Mouse (Mus musculus): ENCODE results near the gene Suclg1. TPM values are rescaled to one million over a fixed set of nuclear protein-coding genes. Genes with fewer than 3 reads are reported as not detected.
A peak's percentile ranks its signal among the peaks of the same experiment; 100 is the strongest.

Gene Suclg1
- total and polyA plus RNA-seq, 2 experiments from 2014 or later: 41.9 to 125 TPM

GRCm38 (mm10) chr6:73280546-73281115 lies 32.4 kb downstream of the Suclg1 start:
- 85% methylated on average over 9 of the region's 9 CpGs for WGBS
- Histone ChIP-seq H3K4me1 (ENCODE audit: insufficient read depth) (no peaks in the 10 kb centered on the region), H3K4me3 (ENCODE audit: low read depth, low read length) (no peak overlapping the region), H3K9ac (no peak overlapping the region), H3K9me3 (ENCODE audit: low read length) (no peaks in the 10 kb centered on the region), H3K4me2 (ENCODE audit: low read depth) (no peak overlapping the region), H3K27me3 (ENCODE audit: insufficient read depth, low read length) (no peaks in the 10 kb centered on the region), H3K27ac (ENCODE audit: low read depth, low read length) (no peak overlapping the region), H3K36me3 (ENCODE audit: insufficient read depth) (peaks cover 19% of the 10 kb centered on the region)
- TF ChIP-seq CTCF (IDR thresholded peaks at IDR 0.05; ENCODE audit: low read depth): no peak
- ATAC-seq (no peak), DNase-seq (no peak)

DNA sequence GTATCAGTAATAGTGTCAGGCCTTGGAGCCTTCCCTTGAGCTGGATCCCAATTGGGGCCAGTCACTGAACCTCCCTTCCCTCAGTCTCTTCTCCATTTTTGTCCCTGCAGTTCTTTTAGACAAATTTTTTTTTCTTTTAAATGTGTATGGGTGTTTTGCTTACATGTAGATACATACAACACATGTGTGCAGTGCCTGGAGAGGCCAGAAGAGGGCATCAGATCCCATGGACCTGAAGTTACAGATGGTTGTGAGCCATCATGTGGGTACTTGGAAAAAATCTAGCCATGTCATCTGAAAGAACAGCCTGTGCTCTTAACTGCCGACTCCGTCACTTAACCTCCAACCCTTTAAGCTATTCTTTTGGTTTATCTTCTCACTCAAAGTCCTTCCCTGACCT lies 38.1 kb downstream of the Suclg1 start:
- no peak for ATAC-seq
- WGBS: 100% methylated on average over 2 of the region's 2 CpGs
- no peaks in the 10 kb centered on the region for H3K9me3 ChIP-seq (ENCODE audit: low read length)
- H3K27ac ChIP-seq (ENCODE audit: low read depth, low read length): no peak overlapping the region
- H3K36me3 ChIP-seq (ENCODE audit: insufficient read depth): no peaks in the 10 kb centered on the region
- TF ChIP-seq CTCF (IDR thresholded peaks at IDR 0.05; ENCODE audit: low read depth): peak; percentile 8; the same call in 1 of the 2 replicates
- H3K27me3 ChIP-seq (ENCODE audit: insufficient read depth, low read length): no peaks in the 10 kb centered on the region
- no peak overlapping the region for H3K9ac ChIP-seq
- H3K4me1 ChIP-seq (ENCODE audit: insufficient read depth): no peaks in the 10 kb centered on the region
- H3K4me2 ChIP-seq (ENCODE audit: low read depth): no peak overlapping the region
- H3K4me3 ChIP-seq (ENCODE audit: low read depth, low read length): no peak overlapping the region
- DNase-seq: no peak

DNA sequence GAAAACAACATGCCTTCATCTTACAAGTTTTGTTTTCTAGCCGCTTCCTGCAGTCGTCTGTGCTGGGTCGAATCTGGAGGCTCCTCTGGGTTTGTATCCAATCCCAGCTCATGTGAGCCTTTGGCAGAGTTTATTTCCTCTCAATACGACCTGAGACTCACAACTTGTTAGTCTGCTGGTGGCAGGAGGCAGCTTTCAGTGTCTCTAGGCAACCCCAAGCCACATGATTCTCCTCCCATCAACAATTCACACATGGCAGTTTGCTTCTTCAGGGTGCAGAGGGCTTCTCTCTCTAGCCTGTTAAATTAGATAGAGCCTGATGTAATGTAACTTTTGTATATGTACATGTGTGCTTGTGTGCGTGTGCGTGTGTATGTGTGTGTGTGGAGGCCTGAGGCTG lies 58.7 kb downstream of the Suclg1 start:
- no peak for TF ChIP-seq CTCF (IDR thresholded peaks at IDR 0.05; ENCODE audit: low read depth)
- WGBS: 67% methylated on average over 6 of the region's 6 CpGs
- Histone ChIP-seq H3K27me3 (ENCODE audit: insufficient read depth, low read length) (no peaks in the 10 kb centered on the region), H3K4me1 (ENCODE audit: insufficient read depth) (no peaks in the 10 kb centered on the region), H3K4me2 (ENCODE audit: low read depth) (no peak overlapping the region), H3K9ac (no peak overlapping the region), H3K27ac (ENCODE audit: low read depth, low read length) (no peak overlapping the region), H3K4me3 (ENCODE audit: low read depth, low read length) (no peak overlapping the region), H3K36me3 (ENCODE audit: insufficient read depth) (no peaks in the 10 kb centered on the region), H3K9me3 (ENCODE audit: low read length) (no peaks in the 10 kb centered on the region)
- DNase-seq: no peak
- ATAC-seq: peak; percentile 76

DNA sequence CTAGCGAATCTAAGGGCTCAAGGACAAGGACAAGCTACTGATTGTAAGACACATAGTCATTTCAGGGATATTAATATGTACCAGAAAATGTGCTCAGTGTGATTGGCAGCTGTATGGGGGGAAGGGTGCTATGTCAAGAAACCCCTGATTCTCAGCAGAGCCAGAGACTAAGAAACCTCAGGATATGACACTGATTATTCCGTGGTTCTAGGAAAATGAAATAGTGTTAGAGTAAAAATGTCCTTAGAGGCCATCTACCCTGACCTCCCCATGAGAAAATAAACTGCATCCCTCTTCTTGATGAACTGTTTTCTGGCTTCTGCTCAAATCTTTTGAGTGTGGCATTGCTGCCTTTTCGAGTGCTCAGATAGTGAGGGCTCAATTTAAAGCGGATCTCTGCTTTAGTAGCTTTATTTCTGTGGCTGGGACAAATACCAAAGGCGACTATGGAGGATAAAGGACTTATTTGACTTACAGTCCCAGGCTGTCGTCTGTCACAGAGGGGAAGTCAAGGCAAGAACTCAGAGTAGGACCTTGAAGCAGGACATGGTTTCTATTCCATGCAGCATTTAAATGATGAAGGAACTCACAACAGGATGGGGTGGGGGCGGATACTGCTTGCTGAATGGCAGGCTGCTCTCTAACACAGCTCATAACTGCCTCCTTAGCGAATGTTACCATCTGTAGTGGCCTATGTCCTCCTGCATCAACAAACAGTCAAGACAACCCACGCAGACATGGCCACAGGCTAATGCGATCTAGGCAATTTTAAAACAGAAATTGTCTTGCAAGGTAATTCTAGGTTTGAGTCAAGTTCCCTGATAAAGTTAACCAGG lies 60.7 kb downstream of the Suclg1 start:
- ATAC-seq (no peak), DNase-seq (no peak)
- H3K4me1 ChIP-seq (ENCODE audit: insufficient read depth): no peaks in the 10 kb centered on the region
- no peak overlapping the region for H3K4me3 ChIP-seq (ENCODE audit: low read depth, low read length)
- WGBS: 82% methylated on average over 10 of the region's 10 CpGs
- no peak for TF ChIP-seq CTCF (IDR thresholded peaks at IDR 0.05; ENCODE audit: low read depth)
- H3K9me3 ChIP-seq (ENCODE audit: low read length): no peaks in the 10 kb centered on the region
- H3K9ac ChIP-seq: no peak overlapping the region
- no peak overlapping the region for H3K4me2 ChIP-seq (ENCODE audit: low read depth)
- H3K27ac ChIP-seq (ENCODE audit: low read depth, low read length): no peak overlapping the region
- H3K27me3 ChIP-seq (ENCODE audit: insufficient read depth, low read length): no peaks in the 10 kb centered on the region
- H3K36me3 ChIP-seq (ENCODE audit: insufficient read depth): no peaks in the 10 kb centered on the region

- WGBS: 70% methylated on average over 6 of the region's 6 CpGs
- DNase-seq: no peak
Observed at GRCm38 (mm10) chr6:73311335-73311734, 63.2 kb downstream of the Suclg1 start.

DNA sequence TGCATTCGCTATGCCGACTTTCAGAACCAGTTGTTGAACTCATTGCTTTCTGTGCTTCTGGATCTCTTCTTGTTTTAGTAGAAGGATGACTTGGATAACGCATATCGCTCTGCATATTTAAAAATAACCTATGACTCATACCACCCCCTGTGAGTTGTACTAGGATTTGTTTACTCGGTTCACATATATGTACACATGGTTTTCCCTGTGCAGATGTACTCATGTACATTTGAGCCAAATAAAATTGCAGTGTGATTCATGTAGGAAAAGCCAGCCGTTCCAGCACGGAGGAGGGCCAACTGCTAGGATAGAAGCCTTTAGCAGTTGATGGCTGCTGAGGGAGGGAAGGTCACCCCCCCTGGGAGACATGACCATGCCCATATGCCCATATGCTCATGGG lies 63.6 kb downstream of the Suclg1 start:
- Histone ChIP-seq H3K4me3 (ENCODE audit: low read depth, low read length) (no peak overlapping the region), H3K4me1 (ENCODE audit: insufficient read depth) (no peaks in the 10 kb centered on the region), H3K27me3 (ENCODE audit: insufficient read depth, low read length) (no peaks in the 10 kb centered on the region), H3K36me3 (ENCODE audit: insufficient read depth) (no peaks in the 10 kb centered on the region), H3K9ac (no peak overlapping the region), H3K4me2 (ENCODE audit: low read depth) (no peak overlapping the region), H3K27ac (ENCODE audit: low read depth, low read length) (no peak overlapping the region), H3K9me3 (ENCODE audit: low read length) (no peaks in the 10 kb centered on the region)
- ATAC-seq (peak; percentile 21), DNase-seq (no peak)
- TF ChIP-seq CTCF (IDR thresholded peaks at IDR 0.05; ENCODE audit: low read depth): no peak
- 88% methylated on average over 7 of the region's 7 CpGs for WGBS

More at GRCm38 (mm10) chr6:73311335-73311734, 63.2 kb downstream of the Suclg1 start:
- TF ChIP-seq CTCF (IDR thresholded peaks at IDR 0.05; ENCODE audit: low read depth): no peak
- ATAC-seq: no peak
- Histone ChIP-seq H3K4me2 (ENCODE audit: low read depth) (no peak overlapping the region), H3K4me1 (ENCODE audit: insufficient read depth) (no peaks in the 10 kb centered on the region), H3K4me3 (ENCODE audit: low read depth, low read length) (no peak overlapping the region), H3K27ac (ENCODE audit: low read depth, low read length) (no peak overlapping the region), H3K36me3 (ENCODE audit: insufficient read depth) (no peaks in the 10 kb centered on the region), H3K9ac (no peak overlapping the region), H3K27me3 (ENCODE audit: insufficient read depth, low read length) (no peaks in the 10 kb centered on the region), H3K9me3 (ENCODE audit: low read length) (no peaks in the 10 kb centered on the region)

- TF ChIP-seq CTCF (IDR thresholded peaks at IDR 0.05; ENCODE audit: low read depth): no peak
- under 1% methylated on average over 17 of the region's 17 CpGs for WGBS
- H3K9me3 ChIP-seq (ENCODE audit: low read length): no peaks in the 10 kb centered on the region
- ATAC-seq (peak; percentile 78), DNase-seq (peak; percentile 82)
- H3K27ac ChIP-seq (ENCODE audit: low read depth, low read length): no peak overlapping the region
- H3K9ac ChIP-seq: peak overlapping the region; percentile 25; the same call in 1 of the 2 replicates
- peak overlapping the region; percentile 49 for H3K4me2 ChIP-seq (ENCODE audit: low read depth)
- H3K36me3 ChIP-seq (ENCODE audit: insufficient read depth): no peaks in the 10 kb centered on the region
- H3K4me3 ChIP-seq (ENCODE audit: low read depth, low read length): peak overlapping the region; percentile 29
- no peaks in the 10 kb centered on the region for H3K4me1 ChIP-seq (ENCODE audit: insufficient read depth)
- no peaks in the 10 kb centered on the region for H3K27me3 ChIP-seq (ENCODE audit: insufficient read depth, low read length)
Observed at GRCm38 (mm10) chr6:73314923-73315603, 66.9 kb downstream of the Suclg1 start.

Data from forebrain, postnatal 0 days (tissue).